ENCODE assay signal across 16 mouse cellular contexts in genomic region chr11:54107239-54107638, GRCm38 (mm10). TPM values are rescaled to one million over a fixed set of nuclear protein-coding genes. Genes with fewer than 3 reads are reported as not detected.
A peak's percentile ranks its signal among the peaks of the same experiment; 100 is the strongest.
DNase-seq lines count a peak whose midpoint lies in the region; ATAC-seq and TF ChIP-seq lines count a peak whose summit lies in the region.
"Had no signal": no experiment of that assay in that cellular context is flagged by ENCODE, and none has a peak within 500 bp of the region (broad histone marks: within the 10 kb centered on the region; RNA-seq: fewer than 3 reads in every experiment).

No protein-coding gene starts in this region.

- H3K9me3 ChIP-seq in heart, embryonic 12.5 days (replicated peaks), result no peaks in the 10 kb centered on the region
- H3K9me3 ChIP-seq in neural tube, embryonic 13.5 days, result no peaks in the 10 kb centered on the region
- H3K9me3 ChIP-seq in stomach, postnatal 0 days (ENCODE audit: control insufficient read depth, low read length), result no peaks in the 10 kb centered on the region
- H3K9me3 ChIP-seq: forebrain, embryonic 10.5 days; neural tube, embryonic 12.5 days had no signal

- peaks cover 9% of the 10 kb centered on the region for H3K36me3 ChIP-seq in heart, adult 2 months (ENCODE audit: control insufficient read depth, insufficient read depth, low read length)
- peaks cover 11% of the 10 kb centered on the region for H3K36me3 ChIP-seq in heart, embryonic 12.5 days
- H3K36me3 ChIP-seq in neural tube, embryonic 13.5 days, result no peaks in the 10 kb centered on the region
- H3K36me3 ChIP-seq in stomach, postnatal 0 days (ENCODE audit: control insufficient read depth, insufficient read depth, low read length), result no peaks in the 10 kb centered on the region
- H3K36me3 ChIP-seq: forebrain, embryonic 10.5 days; neural tube, embryonic 12.5 days had no signal

- TF ChIP-seq EP300 in heart, adult 2 months (IDR thresholded peaks at IDR 0.05; ENCODE audit: insufficient read depth, low read depth, low read length), result no peak
- no peak for TF ChIP-seq EP300 in stomach, postnatal 0 days (optimal IDR thresholded peaks at IDR 0.05)

- H3K9ac ChIP-seq in heart, adult 2 months (ENCODE audit: low read depth, low read length), result no peak overlapping the region
- H3K9ac ChIP-seq in heart, embryonic 12.5 days, result no peak overlapping the region
- no peak overlapping the region for H3K9ac ChIP-seq in neural tube, embryonic 13.5 days
- H3K9ac ChIP-seq in stomach, postnatal 0 days (ENCODE audit: low read length), result no peak overlapping the region
- H3K9ac ChIP-seq: liver, postnatal 0 days; neural tube, embryonic 12.5 days had no signal

- ATAC-seq in heart, embryonic 12.5 days (ENCODE audit: insufficient number of reproducible peaks, low FRiP score), result no peak
- no peak for ATAC-seq in neural tube, embryonic 13.5 days (ENCODE audit: low read depth)
- ATAC-seq in stomach, postnatal 0 days (ENCODE audit: low FRiP score, low TSS enrichment), result no peak
- ATAC-seq: intestine, embryonic 16.5 days; liver, postnatal 0 days had no signal

- H3K4me2 ChIP-seq in heart, embryonic 12.5 days, result no peak overlapping the region
- no peak overlapping the region for H3K4me2 ChIP-seq in neural tube, embryonic 13.5 days
- no peak overlapping the region for H3K4me2 ChIP-seq in stomach, postnatal 0 days (replicated peaks; ENCODE audit: low read depth)
- H3K4me2 ChIP-seq: neural tube, embryonic 12.5 days had no signal

- no peaks in the 10 kb centered on the region for H3K79me2 ChIP-seq in heart, adult 2 months (replicated peaks; ENCODE audit: control insufficient read depth, insufficient read depth, low read length)

- no peak overlapping the region for H3K4me3 ChIP-seq in heart, adult 2 months
- no peak overlapping the region for H3K4me3 ChIP-seq in heart, embryonic 12.5 days
- H3K4me3 ChIP-seq in neural tube, embryonic 13.5 days, result no peak overlapping the region
- no peak overlapping the region for H3K4me3 ChIP-seq in stomach, postnatal 0 days (ENCODE audit: low read depth, low read length)
- H3K4me3 ChIP-seq: forebrain, embryonic 10.5 days; neural tube, embryonic 12.5 days had no signal

- no peak for TF ChIP-seq POLR2A in heart, adult 2 months (IDR thresholded peaks at IDR 0.05; ENCODE audit: insufficient read depth, low read depth, low read length)

- WGBS in heart, adult 2 months, result 70% methylated on average over 7 of the region's 7 CpGs
- WGBS in heart, embryonic 12.5 days, result 83% methylated on average over 7 of the region's 7 CpGs
- WGBS in neural tube, embryonic 13.5 days, result 41% methylated on average over 7 of the region's 7 CpGs
- 63% methylated on average over 7 of the region's 7 CpGs for WGBS in stomach, postnatal 0 days

- intact Hi-C loops in heart, adult 2 months (cut with DNase I), result no loop called here

- peak overlapping the region; percentile 17 for H3K27ac ChIP-seq in heart, adult 2 months
- H3K27ac ChIP-seq in heart, embryonic 12.5 days (ENCODE audit: poor library complexity, severe bottlenecking), result no peak overlapping the region
- peak overlapping the region; percentile 52; the same call in 1 of the 2 replicates for H3K27ac ChIP-seq in neural tube, embryonic 13.5 days (replicated peaks)
- peak overlapping the region; percentile 35; the same call in 1 of the 2 replicates for H3K27ac ChIP-seq in stomach, postnatal 0 days (replicated peaks)
- H3K27ac ChIP-seq: forebrain, embryonic 10.5 days; neural tube, embryonic 12.5 days had no signal

- DNase-seq in heart, adult 2 months, result peak; percentile 48 to 51
- no peak for DNase-seq in neural tube, embryonic 10.5 days (ENCODE audit: extremely low spot score, low spot score)
- DNase-seq in cerebellum, postnatal 25 days, result peak; percentile 72 to 80
- DNase-seq in stomach, postnatal 0 days (ENCODE audit: low spot score), result no peak
- no peak for DNase-seq in adrenal gland, adult 18-20 months (ENCODE audit: low spot score in 2 of 2)
- DNase-seq: adrenal gland, postnatal 36 days; kidney, postnatal 4 days; liver, postnatal 0 days; right cerebral cortex, postnatal 25 days; thymus, adult 18-20 months had no signal

- no peak for TF ChIP-seq CTCF in heart, adult 2 months (IDR thresholded peaks at IDR 0.05)
- no peak for TF ChIP-seq CTCF in stomach, postnatal 0 days (IDR thresholded peaks at IDR 0.05; ENCODE audit: low read depth)

- H3K27me3 ChIP-seq in heart, adult 2 months (ENCODE audit: control insufficient read depth, insufficient read depth, low read length), result no peaks in the 10 kb centered on the region
- no peaks in the 10 kb centered on the region for H3K27me3 ChIP-seq in heart, embryonic 12.5 days (replicated peaks)
- H3K27me3 ChIP-seq in neural tube, embryonic 13.5 days, result peaks cover 3% of the 10 kb centered on the region
- no peaks in the 10 kb centered on the region for H3K27me3 ChIP-seq in stomach, postnatal 0 days (ENCODE audit: control insufficient read depth, insufficient read depth, low read length)

- H3K4me1 ChIP-seq in heart, adult 2 months (ENCODE audit: control insufficient read depth, insufficient read depth, low read length), result peaks cover 31% of the 10 kb centered on the region
- H3K4me1 ChIP-seq in heart, embryonic 12.5 days (replicated peaks), result peaks cover 69% of the 10 kb centered on the region
- H3K4me1 ChIP-seq in neural tube, embryonic 13.5 days (replicated peaks), result peaks cover 37% of the 10 kb centered on the region
- H3K4me1 ChIP-seq in stomach, postnatal 0 days (replicated peaks; ENCODE audit: control insufficient read depth, insufficient read depth), result no peaks in the 10 kb centered on the region

RNA-seq across cellular contexts. Expression of gene P4ha2, which starts 7.3 kb away (rescaled TPM):
- 10 to 100 TPM; 59.9 to 63.6 TPM for total RNA-seq in heart, adult 2 months (2021)
- 37.4 and 62.3 TPM in 2 replicates for polyA plus RNA-seq in heart, adult 2 months (2012; rRNA removed)
- 56.5 and 62.1 TPM in 2 replicates for polyA plus RNA-seq in heart, embryonic 12.5 days (2016; fragmentation: Nextera tagmentation; extraction: Ambion mirVana)
- polyA plus RNA-seq in neural tube, embryonic 13.5 days (2015; fragmentation: Nextera tagmentation; extraction: Ambion mirVana), result 12.6 and 16.1 TPM in 2 replicates
- 28.4 and 30.2 TPM in 2 replicates for polyA plus RNA-seq in stomach, postnatal 0 days (2015; fragmentation: Nextera tagmentation; extraction: Ambion mirVana)
- 10 to 100 TPM; 40.8 to 64.8 TPM for total RNA-seq in adrenal gland, adult 18-20 months (2021)

RNA-seq across cellular contexts. Expression of gene Pdlim4, which starts 38.4 kb away (rescaled TPM):
- 10 to 100 TPM; 30.8 to 33.8 TPM for total RNA-seq in heart, adult 2 months (2021)
- polyA plus RNA-seq in heart, adult 2 months (2012; rRNA removed), result 57.6 and 58.2 TPM in 2 replicates
- polyA plus RNA-seq in heart, embryonic 12.5 days (2016; fragmentation: Nextera tagmentation; extraction: Ambion mirVana), result 7.1 and 7.3 TPM in 2 replicates
- 33.0 and 37.2 TPM in 2 replicates for polyA plus RNA-seq in neural tube, embryonic 13.5 days (2015; fragmentation: Nextera tagmentation; extraction: Ambion mirVana)
- polyA plus RNA-seq in stomach, postnatal 0 days (2015; fragmentation: Nextera tagmentation; extraction: Ambion mirVana), result 55.5 and 58.6 TPM in 2 replicates
- total RNA-seq in adrenal gland, adult 18-20 months (2021), result 1 to 10 TPM; 7.0 to 7.6 TPM
- total RNA-seq: CH12.LX had no signal

Comparison
In these comparisons a context has a peak if more than half of its experiments do, and no peak if none do; other contexts are left out.
1. DNase-seq: peak in heart, adult 2 months (2 of 2) and cerebellum, postnatal 25 days (2 of 2); none in neural tube, embryonic 10.5 days (single experiment), stomach, postnatal 0 days (single experiment) and adrenal gland, adult 18-20 months (0 of 2).